Mouse (Mus musculus): ENCODE measurements around the gene Lars2. TPM values are rescaled to one million over a fixed set of nuclear protein-coding genes. Genes with fewer than 3 reads are reported as not detected.

Gene Lars2
- total RNA-seq, 2 experiments from 2014 or later, result 59.7 to 67.7 TPM

- DNase-seq (ENCODE audit: low spot score in 2 of 2), result no peak
These were observed 139.8 kb downstream of the Lars2 start for GRCm38 (mm10) chr9:123506270-123507146.

- no peak for DNase-seq (ENCODE audit: low spot score in 2 of 2)
These were observed 140.7 kb downstream of the Lars2 start for GRCm38 (mm10) chr9:123507380-123507779.

GRCm38 (mm10) chr9:123508986-123509385, 142.3 kb downstream of the Lars2 start:
- DNase-seq (ENCODE audit: low spot score in 2 of 2), result no peak

- no peak for DNase-seq (ENCODE audit: low spot score in 2 of 2)
These were observed 143.2 kb downstream of the Lars2 start for GRCm38 (mm10) chr9:123509638-123510604.

GRCm38 (mm10) chr9:123510926-123511325, 144.2 kb downstream of the Lars2 start:
- DNase-seq (ENCODE audit: low spot score in 2 of 2), result no peak

Other genes with a start within 250 kb of the Lars2 start
- gene Clec3b, start 216.0 kb upstream of the Lars2 start, total RNA-seq (2021), result 1 to 10 TPM; 1.7 to 2.4 TPM
- gene Cdcp1, start 150.9 kb upstream of the Lars2 start, total RNA-seq (2021), result not detected
- 10 to 100 TPM; 38.2 to 40.8 TPM for gene Tmem158, start 106.2 kb upstream of the Lars2 start, total RNA-seq (2021)
- 1 to 10 TPM; 6.9 to 7.8 TPM for gene Limd1, start 111.8 kb downstream of the Lars2 start, total RNA-seq (2021)
- 10 to 100 TPM; 61.8 to 62.3 TPM for gene Sacm1l, start 162.8 kb downstream of the Lars2 start, total RNA-seq (2021)

Measured in layer of hippocampus, adult 18-20 months (tissue).